Mouse (Mus musculus) adrenal gland (tissue): ENCODE measurements around the gene Trio.

Experiments used
- intact Hi-C: fragments of 180-260 bp; cut with DNase I; formaldehyde crosslinking; loops from one replicate; pipeline ENCODE4 v1.15.1; 2025

The Trio gene

GRCm38 (mm10) chr15:27884347-27885250 lies 141.0 kb downstream of the Trio start:
- intact Hi-C loops = no loop called here

- intact Hi-C loops = no loop called here
Observed at GRCm38 (mm10) chr15:27883881-27884280, 141.8 kb downstream of the Trio start.

- intact Hi-C loops = no loop called here
Observed at GRCm38 (mm10) chr15:27882898-27883297, 142.8 kb downstream of the Trio start.

- intact Hi-C loops = no loop called here
Observed at GRCm38 (mm10) chr15:27877831-27878230, 147.8 kb downstream of the Trio start.

- intact Hi-C loops = no loop called here
Observed at GRCm38 (mm10) chr15:27876327-27876726, 149.3 kb downstream of the Trio start.

- intact Hi-C loops = no loop called here
Observed at GRCm38 (mm10) chr15:27875753-27876152, 149.9 kb downstream of the Trio start.

- intact Hi-C loops = no loop called here
Observed at GRCm38 (mm10) chr15:27873747-27874320, 151.8 kb downstream of the Trio start.

- intact Hi-C loops = no loop called here
Observed at GRCm38 (mm10) chr15:27872286-27872685, 153.4 kb downstream of the Trio start.

- intact Hi-C loops = no loop called here
Observed at GRCm38 (mm10) chr15:27871708-27872107, 153.9 kb downstream of the Trio start.

- intact Hi-C loops = no loop called here
Observed at GRCm38 (mm10) chr15:27871260-27871659, 154.4 kb downstream of the Trio start.

GRCm38 (mm10) chr15:27869001-27869400 lies 156.6 kb downstream of the Trio start:
- intact Hi-C loops = no loop called here

- intact Hi-C loops = no loop called here
Observed at GRCm38 (mm10) chr15:27867831-27868230, 157.8 kb downstream of the Trio start.

GRCm38 (mm10) chr15:27866471-27866870 lies 159.2 kb downstream of the Trio start:
- intact Hi-C loops = no loop called here

GRCm38 (mm10) chr15:27866053-27866452 lies 159.6 kb downstream of the Trio start:
- intact Hi-C loops = no loop called here

- intact Hi-C loops = no loop called here
Observed at GRCm38 (mm10) chr15:27864397-27864796, 161.3 kb downstream of the Trio start.

- intact Hi-C loops = no loop called here
Observed at GRCm38 (mm10) chr15:27862949-27863348, 162.7 kb downstream of the Trio start.

GRCm38 (mm10) chr15:27860439-27860838 lies 165.2 kb downstream of the Trio start:
- intact Hi-C loops = no loop called here

- intact Hi-C loops = loop anchor here (10.0 kb wide), 1 partner anchor 205 kb away; no protein-coding TSS in a partner anchor
Observed at GRCm38 (mm10) chr15:27859590-27859989, 166.1 kb downstream of the Trio start.

GRCm38 (mm10) chr15:27859115-27859514 lies 166.5 kb downstream of the Trio start:
- intact Hi-C loops = loop anchor here (10.0 kb wide), 1 partner anchor 204 kb away; no protein-coding TSS in a partner anchor

GRCm38 (mm10) chr15:27858179-27858819 lies 167.3 kb downstream of the Trio start:
- intact Hi-C loops = loop anchor here (10.0 kb wide), 1 partner anchor 203 kb away; no protein-coding TSS in a partner anchor

GRCm38 (mm10) chr15:27857242-27857641 lies 168.4 kb downstream of the Trio start:
- intact Hi-C loops = loop anchor here (10.0 kb wide), 1 partner anchor 202 kb away; no protein-coding TSS in a partner anchor
